Mouse (Mus musculus) G1E (cell line): ENCODE results near the gene Aurkaip1. TPM values are rescaled to one million over a fixed set of nuclear protein-coding genes. Genes with fewer than 3 reads are reported as not detected.
"Not testable (repeated sequence)": the region's sequence is repeated elsewhere in the genome, so short reads cannot be mapped to it uniquely, and the experiment has no call there.

Source experiments
- ATAC-seq: 2 replicates; pipeline ENCODE4 v1.8.0; 2016; ENCODE audit warnings: mild to moderate bottlenecking; ENCODE audit not compliant: insufficient number of reproducible peaks, poor library complexity, low FRiP score, severe bottlenecking; ENCODE audit errors: extremely low read depth
- DNase-seq: peaks from one replicate; pipeline ENCODE4 v3.0.0; 2012; ENCODE audit warnings: low spot score
- H3K27me3 ChIP-seq: 2 replicates; pipeline ENCODE4 v1.6.1; 2012; ENCODE audit warnings: mild to moderate bottlenecking, low read length, inconsistent platforms; ENCODE audit not compliant: insufficient read depth
- H3K36me3 ChIP-seq: replicated peaks from 2 replicates; pipeline ENCODE3; 2012; ENCODE audit warnings: mild to moderate bottlenecking, inconsistent platforms
- H3K4me1 ChIP-seq: 2 replicates; pipeline ENCODE4 v1.6.1; 2012; ENCODE audit warnings: low read depth, low read length, inconsistent platforms, mixed read lengths; ENCODE audit not compliant: insufficient read depth
- H3K4me3 ChIP-seq: 2 replicates; pipeline ENCODE4 v1.5.1; 2012; ENCODE audit warnings: low read depth, mild to moderate bottlenecking, inconsistent platforms, low read length, moderate library complexity, mixed read lengths
- H3K9me3 ChIP-seq: replicated peaks from 2 replicates; pipeline ENCODE4 v1.6.1; 2012; ENCODE audit warnings: inconsistent platforms
- CTCF ChIP-seq: IDR thresholded peaks from 2 replicates; pipeline ENCODE4 v1.5.1; 2012; ENCODE audit warnings: low read depth, low read length, inconsistent platforms, mixed read lengths
- GATA1 ChIP-seq: IDR thresholded peaks from 2 replicates; pipeline ENCODE4 v1.6.1; 2012; ENCODE audit warnings: borderline replicate concordance, low read length, inconsistent platforms, mixed read lengths
- GATA2 ChIP-seq: IDR thresholded peaks from 2 replicates; pipeline ENCODE4 v1.6.1; 2012; ENCODE audit warnings: low read depth, low read length, inconsistent platforms, borderline replicate concordance
- POLR2AphosphoS5 ChIP-seq: IDR thresholded peaks from 2 replicates; pipeline ENCODE4 v1.6.1; 2012; ENCODE audit warnings: low read depth, low read length, inconsistent platforms; ENCODE audit not compliant: insufficient replicate concordance
- TAL1 ChIP-seq: conservative IDR thresholded peaks from 2 replicates; pipeline ENCODE4 v1.6.1; 2012; ENCODE audit warnings: low read depth, low read length, inconsistent platforms, mixed read lengths
- polyA plus RNA-seq: library from polyadenylated mRNA; stranded (reverse); fragments of >175 nt; gene quantifications from 2 replicates; pipeline ENCODE4 v1.2.3, GENCODE M21; 2012
- total RNA-seq, 2 experiments: library from RNA; stranded (forward) in 1 of 2; stranded (reverse) in 1 of 2; fragments of 200-1000 nt in 1 of 2; fragments of >200 nt in 1 of 2; fragmentation: Nextera tagmentation in 1 of 2; gene quantifications; 2 replicates each; pipeline ENCODE4 v1.2.3; 2014 to 2017

The Aurkaip1 gene
- 147 and 155 TPM in 2 replicates for total RNA-seq (2014; fragmentation: Nextera tagmentation)
- 158 and 160 TPM in 2 replicates for total RNA-seq (2017)
- polyA plus RNA-seq, result 291 and 293 TPM in 2 replicates

GRCm38 (mm10) chr4:155831205-155831766 lies at the start of gene Aurkaip1:
Aurkaip1 (plus strand) TSS chr4:155831272.
- TF ChIP-seq CTCF (peak; percentile 56), TAL1 (no peak)
- Histone ChIP-seq H3K36me3 (peaks cover 71% of the 10 kb centered on the region), H3K27me3 (no peaks in the 10 kb centered on the region), H3K4me3 (peak within 1 kb of the TSS; percentile 93), H3K9me3 (no peaks in the 10 kb centered on the region), H3K4me1 (peaks cover 42% of the 10 kb centered on the region)
- ATAC-seq (peak; percentile 91), DNase-seq (peak; percentile 87)

GRCm38 (mm10) chr4:155783486-155784080 lies 47.5 kb upstream of the Aurkaip1 start:
- TF ChIP-seq GATA1 (no peak), POLR2AphosphoS5 (no peak), GATA2 (no peak), TAL1 (no peak), CTCF (no peak)
- Histone ChIP-seq H3K36me3 (no peaks in the 10 kb centered on the region), H3K9me3 (no peaks in the 10 kb centered on the region), H3K4me1 (peaks cover 27% of the 10 kb centered on the region), H3K4me3 (peak overlapping the region; percentile 76; the same call in 1 of the 2 replicates), H3K27me3 (peaks cover 50% of the 10 kb centered on the region)
- DNase-seq, result no peak
- ATAC-seq, result no peak

GRCm38 (mm10) chr4:155784081-155784701 lies 46.9 kb upstream of the Aurkaip1 start:
- no peak for TF ChIP-seq POLR2AphosphoS5
- TF ChIP-seq GATA1, result no peak
- TF ChIP-seq CTCF, result no peak
- no peak for TF ChIP-seq TAL1
- TF ChIP-seq GATA2, result no peak
- ATAC-seq, result peak; percentile 60
- Histone ChIP-seq H3K36me3 (no peaks in the 10 kb centered on the region), H3K27me3 (peaks cover 45% of the 10 kb centered on the region), H3K4me1 (peaks cover 31% of the 10 kb centered on the region), H3K9me3 (no peaks in the 10 kb centered on the region), H3K4me3 (peak overlapping the region; percentile 76)
- peak; percentile 70 for DNase-seq

- peaks cover 43% of the 10 kb centered on the region for H3K27me3 ChIP-seq
- H3K36me3 ChIP-seq, result no peaks in the 10 kb centered on the region
- TF ChIP-seq POLR2AphosphoS5, result no peak
- TF ChIP-seq CTCF, result no peak
- no peak for TF ChIP-seq GATA1
- no peak for TF ChIP-seq TAL1
- no peak for TF ChIP-seq GATA2
- ATAC-seq (no peak), DNase-seq (no peak)
- no peak overlapping the region for H3K4me3 ChIP-seq
- H3K4me1 ChIP-seq, result peaks cover 31% of the 10 kb centered on the region
- H3K9me3 ChIP-seq, result no peaks in the 10 kb centered on the region
Observed at GRCm38 (mm10) chr4:155785246-155785645, 45.8 kb upstream of the Aurkaip1 start.

GRCm38 (mm10) chr4:155785819-155786218 lies 45.3 kb upstream of the Aurkaip1 start, which contains the start of gene Tmem88b:
Tmem88b (minus strand) TSS chr4:155785874.
- Histone ChIP-seq H3K4me3 (peak within 1 kb of the TSS; percentile 76), H3K9me3 (no peaks in the 10 kb centered on the region), H3K36me3 (no peaks in the 10 kb centered on the region), H3K27me3 (peaks cover 46% of the 10 kb centered on the region), H3K4me1 (peaks cover 31% of the 10 kb centered on the region)
- ATAC-seq (peak; percentile 48; the same call in 1 of the 2 replicates), DNase-seq (no peak)
- TF ChIP-seq CTCF, result 0 out of 2 replicates have a peak, but pooled peaks have one; percentile 19
- TF ChIP-seq TAL1, result no peak

- ATAC-seq (no peak), DNase-seq (no peak)
- no peak overlapping the region for H3K4me3 ChIP-seq
- H3K27me3 ChIP-seq, result peaks cover 53% of the 10 kb centered on the region
- H3K4me1 ChIP-seq, result peaks cover 35% of the 10 kb centered on the region
- H3K36me3 ChIP-seq, result no peaks in the 10 kb centered on the region
- no peak for TF ChIP-seq GATA1
- no peak for TF ChIP-seq GATA2
- no peak for TF ChIP-seq POLR2AphosphoS5
- TF ChIP-seq TAL1, result no peak
- no peaks in the 10 kb centered on the region for H3K9me3 ChIP-seq
Observed at GRCm38 (mm10) chr4:155788300-155788699, 42.8 kb upstream of the Aurkaip1 start.

- peaks cover 50% of the 10 kb centered on the region for H3K27me3 ChIP-seq
- not testable (repeated sequence) for DNase-seq, H3K4me3 ChIP-seq, ATAC-seq, H3K9me3 ChIP-seq, H3K36me3 ChIP-seq
- H3K4me1 ChIP-seq, result peaks cover 31% of the 10 kb centered on the region
Observed at GRCm38 (mm10) chr4:155788833-155789232, 42.2 kb upstream of the Aurkaip1 start.
